Mouse (Mus musculus): ENCODE data around the gene Mcrip2.

The Mcrip2 gene

DNA sequence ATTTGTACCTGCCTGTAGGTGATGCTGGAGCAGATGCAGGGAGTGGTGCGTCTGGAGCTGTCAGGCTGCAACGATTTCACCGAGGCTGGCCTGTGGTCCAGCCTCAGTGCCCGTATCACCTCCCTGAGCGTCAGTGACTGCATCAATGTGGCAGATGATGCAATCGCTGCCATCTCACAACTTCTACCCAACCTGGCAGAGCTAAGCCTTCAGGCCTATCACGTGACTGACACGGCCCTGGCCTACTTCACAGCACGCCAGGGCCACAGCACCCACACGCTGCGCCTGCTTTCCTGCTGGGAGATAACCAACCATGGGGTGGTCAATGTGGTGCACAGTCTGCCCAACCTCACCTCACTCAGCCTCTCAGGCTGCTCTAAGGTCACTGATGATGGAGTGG is 50.9 kb downstream of the Mcrip2 start:
- no peak for DNase-seq (ENCODE audit: low read depth, low spot score)

All from retina, postnatal 7 days (tissue).